Mouse (Mus musculus) bone marrow macrophage, adult 2 months (primary cell): ENCODE results near the gene Rasal1.

Source experiments
- CTCF ChIP-seq: IDR thresholded peaks from 2 replicates; pipeline ENCODE4 v1.5.1; 2012; ENCODE audit warnings: low read depth, mild to moderate bottlenecking, low read length, moderate library complexity
- POLR2A ChIP-seq: IDR thresholded peaks from 2 replicates; pipeline ENCODE4 v1.6.1; 2012; ENCODE audit warnings: mild to moderate bottlenecking, low read depth, low read length, borderline replicate concordance

- TF ChIP-seq CTCF (no peak), POLR2A (no peak)
These were observed 20.1 kb downstream of the Rasal1 start for GRCm38 (mm10) chr5:120668761-120669160.
